29 mouse cellular contexts compared by ENCODE assay signal in the genomic region with DNA sequence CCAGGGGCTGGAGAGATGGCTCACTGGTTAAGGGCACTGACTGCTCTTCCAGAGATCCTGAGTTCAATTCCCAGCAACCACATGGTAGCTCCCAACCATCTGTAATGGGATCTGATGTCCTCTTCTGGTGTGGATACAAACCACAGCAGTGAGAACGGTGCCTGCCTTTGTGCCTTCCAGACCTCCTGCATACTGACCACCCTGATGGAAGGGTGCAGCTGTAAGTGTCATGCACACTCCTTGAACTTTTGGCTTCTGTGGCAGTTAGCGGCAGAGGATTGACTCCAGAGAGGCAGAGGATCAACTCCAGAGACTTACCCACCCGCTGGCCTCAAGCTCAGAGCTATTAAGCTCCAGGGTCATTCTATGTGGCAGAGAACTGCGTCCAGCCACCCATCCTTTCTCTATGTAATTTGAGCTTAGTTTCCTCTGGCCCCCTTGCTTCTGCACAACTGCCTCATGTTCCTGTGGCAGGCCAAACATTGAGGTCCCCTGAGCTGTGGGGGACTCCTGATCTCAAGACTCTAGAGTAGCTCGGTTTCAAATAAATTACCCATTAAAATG. TPM values are rescaled to one million over a fixed set of nuclear protein-coding genes. Genes with fewer than 3 reads are reported as not detected.
DNase-seq lines count a peak whose midpoint lies in the region; ATAC-seq and TF ChIP-seq lines count a peak whose summit lies in the region.
"Had no signal": no experiment of that assay in that cellular context is flagged by ENCODE, and none has a peak within 500 bp of the region (broad histone marks: within the 10 kb centered on the region; RNA-seq: fewer than 3 reads in every experiment).

No protein-coding gene starts in this region.

- no peak overlapping the region for H3K4me2 ChIP-seq in stomach, postnatal 0 days (replicated peaks; ENCODE audit: low read depth)
- H3K4me2 ChIP-seq: embryonic facial prominence, embryonic 15.5 days; forebrain, embryonic 15.5 days; hindbrain, embryonic 12.5 days; limb, embryonic 12.5 days; liver, embryonic 12.5 days; midbrain, embryonic 11.5 days; stomach, embryonic 15.5 days had no signal

- no peaks in the 10 kb centered on the region for H3K36me3 ChIP-seq in heart, embryonic 10.5 days
- H3K36me3 ChIP-seq in ES-Bruce4 (ENCODE audit: control insufficient read depth, insufficient read depth, low read length, poor library complexity, severe bottlenecking) = no peaks in the 10 kb centered on the region
- no peaks in the 10 kb centered on the region for H3K36me3 ChIP-seq in stomach, postnatal 0 days (ENCODE audit: control insufficient read depth, insufficient read depth, low read length)
- H3K36me3 ChIP-seq: embryonic facial prominence, embryonic 15.5 days; forebrain, embryonic 15.5 days; limb, embryonic 12.5 days; liver, embryonic 12.5 days; stomach, embryonic 15.5 days had no signal

- H3K4me1 ChIP-seq in heart, embryonic 10.5 days = peaks cover 6% of the 10 kb centered on the region; the same call in 1 of the 2 replicates
- H3K4me1 ChIP-seq in ES-Bruce4 (ENCODE audit: control insufficient read depth, insufficient read depth, low read length) = peaks cover 4% of the 10 kb centered on the region
- no peaks in the 10 kb centered on the region; the same call in 1 of the 2 replicates for H3K4me1 ChIP-seq in stomach, postnatal 0 days (replicated peaks; ENCODE audit: control insufficient read depth, insufficient read depth)

- no peak overlapping the region for H3K27ac ChIP-seq in heart, embryonic 10.5 days
- peak overlapping the region; percentile 4; the same call in 1 of the 2 replicates for H3K27ac ChIP-seq in ES-Bruce4 (ENCODE audit: insufficient read depth, low read length)
- no peak overlapping the region for H3K27ac ChIP-seq in stomach, postnatal 0 days (replicated peaks)
- H3K27ac ChIP-seq: embryonic facial prominence, embryonic 15.5 days; forebrain, embryonic 15.5 days; hindbrain, embryonic 12.5 days; hindbrain, postnatal 0 days; limb, embryonic 12.5 days; liver, embryonic 12.5 days; stomach, embryonic 15.5 days had no signal

- peak; percentile 65 for DNase-seq in heart, embryonic 10.5 days (ENCODE audit: low spot score)
- no peak for DNase-seq in heart, adult 9 months (ENCODE audit: low spot score in 2 of 2)
- peak; percentile 55 for DNase-seq in ZHBTc4 (ENCODE audit: low read depth, low spot score)
- peak; percentile 10 for DNase-seq in stomach, postnatal 0 days (ENCODE audit: low spot score)
- DNase-seq in frontal cortex, postnatal 36 days (ENCODE audit: low spot score in 2 of 2) = no peak
- DNase-seq: adrenal gland, postnatal 25 days; cerebellum, adult 11-12 months; heart, postnatal 36 days; kidney, adult 9 months; kidney, postnatal 14 days; layer of hippocampus, adult 9-11 months; liver, postnatal 0 days; lung, postnatal 36 days; retina, postnatal 1 day; right cerebral cortex, postnatal 14 days; thymus, adult 2 months; thymus, postnatal 36 days had no signal

- TF ChIP-seq POLR2A in ES-Bruce4 (IDR thresholded peaks at IDR 0.05; ENCODE audit: insufficient read depth, low read length) = no peak

- no peaks in the 10 kb centered on the region for H3K27me3 ChIP-seq in heart, embryonic 10.5 days (ENCODE audit: insufficient read depth, poor library complexity, severe bottlenecking)
- no peaks in the 10 kb centered on the region for H3K27me3 ChIP-seq in ES-Bruce4 (ENCODE audit: control insufficient read depth, insufficient read depth, low read length, poor library complexity, severe bottlenecking)
- no peaks in the 10 kb centered on the region for H3K27me3 ChIP-seq in stomach, postnatal 0 days (ENCODE audit: control insufficient read depth, insufficient read depth, low read length)
- H3K27me3 ChIP-seq: embryonic facial prominence, embryonic 15.5 days; forebrain, embryonic 15.5 days; hindbrain, embryonic 12.5 days; limb, embryonic 12.5 days; stomach, embryonic 15.5 days had no signal

- TF ChIP-seq CTCF in ES-Bruce4 (IDR thresholded peaks at IDR 0.05; ENCODE audit: low read depth, low read length) = no peak
- TF ChIP-seq CTCF in stomach, postnatal 0 days (IDR thresholded peaks at IDR 0.05; ENCODE audit: low read depth) = no peak

- WGBS in heart, embryonic 10.5 days = 64% methylated on average over 5 of the region's 5 CpGs
- 66% methylated on average over 5 of the region's 5 CpGs for WGBS in stomach, postnatal 0 days

- TF ChIP-seq EP300 in ES-Bruce4 (IDR thresholded peaks at IDR 0.05; ENCODE audit: insufficient read depth, low read depth, low read length) = no peak
- no peak for TF ChIP-seq EP300 in stomach, postnatal 0 days (optimal IDR thresholded peaks at IDR 0.05)

- no peak for ATAC-seq in stomach, postnatal 0 days (ENCODE audit: low FRiP score, low TSS enrichment)
- ATAC-seq in erythroid progenitor cell, adult 5-6 weeks (replicated peaks; ENCODE audit: low FRiP score, poor library complexity, severe bottlenecking) = no peak
- ATAC-seq: forebrain, embryonic 15.5 days; hindbrain, postnatal 0 days; intestine, postnatal 0 days; liver, embryonic 12.5 days; liver, postnatal 0 days; Patski had no signal

- no peak overlapping the region for H3K9ac ChIP-seq in ES-Bruce4 (ENCODE audit: low read depth, poor library complexity, severe bottlenecking)
- H3K9ac ChIP-seq in stomach, postnatal 0 days (ENCODE audit: low read length) = no peak overlapping the region
- H3K9ac ChIP-seq: embryonic facial prominence, embryonic 15.5 days; forebrain, embryonic 15.5 days; hindbrain, embryonic 12.5 days; limb, embryonic 12.5 days; liver, embryonic 12.5 days; liver, postnatal 0 days; stomach, embryonic 15.5 days had no signal

- H3K4me3 ChIP-seq in heart, embryonic 10.5 days = no peak overlapping the region
- H3K4me3 ChIP-seq in ES-Bruce4 (ENCODE audit: low read depth, low read length) = no peak overlapping the region
- no peak overlapping the region for H3K4me3 ChIP-seq in stomach, postnatal 0 days (ENCODE audit: low read depth, low read length)
- H3K4me3 ChIP-seq: embryonic facial prominence, embryonic 15.5 days; forebrain, embryonic 15.5 days; hindbrain, embryonic 12.5 days; limb, embryonic 12.5 days; liver, embryonic 12.5 days; stomach, embryonic 15.5 days had no signal

- no peaks in the 10 kb centered on the region for H3K9me3 ChIP-seq in heart, embryonic 10.5 days
- H3K9me3 ChIP-seq in ES-Bruce4 (replicated peaks; ENCODE audit: control insufficient read depth, insufficient read depth, low read length, poor library complexity, severe bottlenecking) = no peaks in the 10 kb centered on the region
- no peaks in the 10 kb centered on the region for H3K9me3 ChIP-seq in stomach, postnatal 0 days (ENCODE audit: control insufficient read depth, low read length)
- H3K9me3 ChIP-seq: embryonic facial prominence, embryonic 15.5 days; forebrain, embryonic 15.5 days; hindbrain, embryonic 12.5 days; stomach, embryonic 15.5 days had no signal

RNA-seq across cellular contexts. Expression of a gene that starts 16.1 kb away (rescaled TPM):
- 0.06 and 0.16 TPM in 2 replicates for polyA plus RNA-seq in heart, embryonic 10.5 days (2016; fragmentation: Nextera tagmentation; extraction: Ambion mirVana)
- 0.19 TPM in 1 of 2 replicates, not detected in the other for polyA plus RNA-seq in ES-Bruce4 (2011; ENCODE audit: insufficient read depth, insufficient read length, low read depth, missing spikeins)
- 0.08 TPM in 1 of 2 replicates, not detected in the other for polyA plus RNA-seq in stomach, postnatal 0 days (2015; fragmentation: Nextera tagmentation; extraction: Ambion mirVana)
- total RNA-seq in erythroid progenitor cell, adult 5-6 weeks (2015; ENCODE audit: low replicate concordance) = not detected in 2 replicates
- total RNA-seq in erythroid progenitor cell, adult 5-6 weeks (2017; ENCODE audit: low replicate concordance) = 2.1 TPM in 1 of 2 replicates, not detected in the other
- polyA plus RNA-seq: liver, postnatal 0 days; midbrain, embryonic 11.5 days had no signal

RNA-seq across cellular contexts. Expression of a gene that starts 23.4 kb away (rescaled TPM):
- 195 and 207 TPM in 2 replicates for polyA plus RNA-seq in heart, embryonic 10.5 days (2016; fragmentation: Nextera tagmentation; extraction: Ambion mirVana)
- polyA plus RNA-seq in ES-Bruce4 (2011; ENCODE audit: insufficient read depth, insufficient read length, low read depth, missing spikeins) = 329 and 359 TPM in 2 replicates
- polyA plus RNA-seq in stomach, postnatal 0 days (2015; fragmentation: Nextera tagmentation; extraction: Ambion mirVana) = 29.5 and 34.0 TPM in 2 replicates
- 13.7 and 18.9 TPM in 2 replicates for total RNA-seq in erythroid progenitor cell, adult 5-6 weeks (2015; ENCODE audit: low replicate concordance)
- 9.4 and 13.2 TPM in 2 replicates for total RNA-seq in erythroid progenitor cell, adult 5-6 weeks (2017; ENCODE audit: low replicate concordance)

Comparison
In these comparisons a context has a peak if more than half of its experiments do, and no peak if none do; other contexts are left out.
1. DNase-seq: peak in heart, embryonic 10.5 days (single experiment), ZHBTc4 (single experiment) and stomach, postnatal 0 days (single experiment); none in heart, adult 9 months (0 of 2) and frontal cortex, postnatal 36 days (0 of 2).